Mouse (Mus musculus) neural tube, embryonic 13.5 days (tissue): Measurements from ENCODE around the gene Fgfr2. TPM values are rescaled to one million over a fixed set of nuclear protein-coding genes. Genes with fewer than 3 reads are reported as not detected.
A peak's percentile ranks its signal among the peaks of the same experiment; 100 is the strongest.

Source experiments
- ATAC-seq: fragments of 200-750 bp; cut with Nextera tagmentation; 2 replicates; pipeline ENCODE4 v1.8.0; 2017; ENCODE audit warnings: low read depth, mild to moderate bottlenecking, moderate TSS enrichment, moderate library complexity
- H3K27ac ChIP-seq: fragments of 300-500 bp; sonication (generic); replicated peaks from 2 replicates; pipeline ENCODE4 v1.5.1; 2015; ENCODE audit warnings: moderate library complexity, mild to moderate bottlenecking, inconsistent platforms
- H3K27me3 ChIP-seq: fragments of 300-500 bp; sonication (generic); 2 replicates; pipeline ENCODE4 v1.6.1; 2015; ENCODE audit warnings: mild to moderate bottlenecking, inconsistent platforms
- H3K36me3 ChIP-seq: fragments of 300-500 bp; sonication (generic); 2 replicates; pipeline ENCODE4 v1.6.1; 2015; ENCODE audit warnings: mild to moderate bottlenecking, inconsistent platforms
- H3K4me1 ChIP-seq: fragments of 300-500 bp; sonication (generic); replicated peaks from 2 replicates; pipeline ENCODE4 v1.6.1; 2015; ENCODE audit warnings: inconsistent platforms
- H3K4me2 ChIP-seq: fragments of 300-500 bp; sonication (generic); 2 replicates; pipeline ENCODE4 v1.6.1; 2015; ENCODE audit warnings: inconsistent platforms, mild to moderate bottlenecking, moderate library complexity
- H3K4me3 ChIP-seq: fragments of 300-500 bp; sonication (generic); 2 replicates; pipeline ENCODE4 v1.5.1; 2015; ENCODE audit warnings: mild to moderate bottlenecking, inconsistent platforms
- H3K9ac ChIP-seq: fragments of 300-500 bp; sonication (generic); 2 replicates; pipeline ENCODE4 v1.6.1; 2015; ENCODE audit warnings: moderate library complexity, mild to moderate bottlenecking, inconsistent platforms
- H3K9me3 ChIP-seq: fragments of 300-500 bp; sonication (generic); 2 replicates; pipeline ENCODE4 v1.6.1; 2016; ENCODE audit warnings: inconsistent platforms
- WGBS: fragments of 180-500 bp; shearing (Covaris S2); methylation state at CpG from one replicate; pipeline ENCODE4 v1.1.7; 2015; 5-methylcytosine and 5-hydroxymethylcytosine counted together
- polyA plus RNA-seq: library from polyadenylated mRNA; unstranded; fragments of >200 nt; fragmentation: Nextera tagmentation; extraction: Ambion mirVana; gene quantifications from 2 replicates; pipeline ENCODE4 v1.2.1, GENCODE M21; 2015

Gene Fgfr2
- polyA plus RNA-seq, 1 experiment from 2014 or later, result 22.9 TPM

- 21% methylated on average over 9 of the region's 9 CpGs for WGBS
- H3K27ac ChIP-seq, result peak overlapping the region; percentile 49; the same call in 1 of the 2 replicates
- H3K4me1 ChIP-seq, result peaks cover 23% of the 10 kb centered on the region
- no peak overlapping the region for H3K4me3 ChIP-seq
- 0 out of 2 replicates have a peak overlapping the region, but pooled peaks have one; percentile 18 for H3K4me2 ChIP-seq
- ATAC-seq, result peak; percentile 74
- no peaks in the 10 kb centered on the region for H3K9me3 ChIP-seq
- peak overlapping the region; percentile 34; the same call in 1 of the 2 replicates for H3K9ac ChIP-seq
- H3K36me3 ChIP-seq, result no peaks in the 10 kb centered on the region
- no peaks in the 10 kb centered on the region for H3K27me3 ChIP-seq
These were observed 467.1 kb downstream of the Fgfr2 start for GRCm38 (mm10) chr7:132656075-132656474.

DNA sequence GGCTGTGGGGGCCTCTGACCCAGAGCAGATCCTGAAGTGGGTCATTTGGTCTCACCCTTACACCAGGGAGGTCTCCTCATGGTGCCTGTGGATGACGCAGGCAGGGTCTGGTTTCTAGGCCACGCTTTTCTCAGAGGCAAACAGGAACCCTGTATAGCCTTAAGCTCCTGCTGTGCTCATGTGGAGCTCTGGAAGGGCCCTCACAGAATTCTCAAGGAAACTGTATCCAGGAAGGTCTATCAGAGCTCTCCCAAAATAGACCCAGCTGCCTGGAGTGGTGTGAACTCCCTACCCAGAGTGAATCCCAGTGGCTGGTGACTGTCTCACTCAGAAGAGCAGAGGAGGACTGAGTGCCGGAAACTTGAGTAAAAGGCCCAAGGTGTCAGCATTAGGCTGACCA is 468.7 kb downstream of the Fgfr2 start:
- Histone ChIP-seq H3K36me3 (no peaks in the 10 kb centered on the region), H3K27ac (no peak overlapping the region), H3K9me3 (no peaks in the 10 kb centered on the region), H3K4me2 (no peak overlapping the region), H3K4me1 (peaks cover 23% of the 10 kb centered on the region), H3K27me3 (no peaks in the 10 kb centered on the region), H3K4me3 (no peak overlapping the region), H3K9ac (0 out of 2 replicates have a peak overlapping the region, but pooled peaks have one; percentile 5)
- 82% methylated on average over 3 of the region's 3 CpGs for WGBS
- no peak for ATAC-seq

DNA sequence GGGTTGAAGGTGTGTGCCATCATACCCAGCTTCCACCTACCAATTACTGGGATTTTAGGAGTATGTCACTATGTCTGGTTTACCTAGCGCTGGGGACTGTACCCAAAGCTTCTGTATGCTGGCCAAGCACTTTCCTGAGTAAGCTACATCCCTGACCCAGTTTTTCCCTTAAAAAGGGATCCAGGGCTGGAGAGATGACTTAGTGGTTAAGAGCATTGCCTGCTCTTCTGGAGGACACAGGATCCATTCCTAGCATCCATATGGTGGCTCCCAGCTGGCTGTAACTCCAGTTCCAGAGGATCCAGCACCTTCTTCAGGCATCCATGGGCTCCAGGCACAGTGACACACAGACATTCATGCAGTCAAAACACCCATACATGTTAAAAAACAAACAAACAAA is 476.6 kb downstream of the Fgfr2 start:
- Histone ChIP-seq H3K4me1 (peaks cover 5% of the 10 kb centered on the region; the same call in 1 of the 2 replicates), H3K27ac (no peak overlapping the region), H3K36me3 (no peaks in the 10 kb centered on the region), H3K9ac (no peak overlapping the region), H3K9me3 (no peaks in the 10 kb centered on the region), H3K4me2 (no peak overlapping the region), H3K4me3 (no peak overlapping the region), H3K27me3 (peaks cover 4% of the 10 kb centered on the region; the same call in 1 of the 2 replicates)
- 92% methylated on average over 1 of the region's 1 CpGs for WGBS
- no peak for ATAC-seq

GRCm38 (mm10) chr7:132644605-132645279 is 478.4 kb downstream of the Fgfr2 start:
- Histone ChIP-seq H3K4me1 (peaks cover 15% of the 10 kb centered on the region), H3K4me3 (no peak overlapping the region), H3K9me3 (no peaks in the 10 kb centered on the region), H3K4me2 (no peak overlapping the region), H3K36me3 (no peaks in the 10 kb centered on the region), H3K27me3 (peaks cover 5% of the 10 kb centered on the region), H3K27ac (no peak overlapping the region), H3K9ac (no peak overlapping the region)
- WGBS, result 61% methylated on average over 11 of the region's 11 CpGs
- ATAC-seq, result no peak

DNA sequence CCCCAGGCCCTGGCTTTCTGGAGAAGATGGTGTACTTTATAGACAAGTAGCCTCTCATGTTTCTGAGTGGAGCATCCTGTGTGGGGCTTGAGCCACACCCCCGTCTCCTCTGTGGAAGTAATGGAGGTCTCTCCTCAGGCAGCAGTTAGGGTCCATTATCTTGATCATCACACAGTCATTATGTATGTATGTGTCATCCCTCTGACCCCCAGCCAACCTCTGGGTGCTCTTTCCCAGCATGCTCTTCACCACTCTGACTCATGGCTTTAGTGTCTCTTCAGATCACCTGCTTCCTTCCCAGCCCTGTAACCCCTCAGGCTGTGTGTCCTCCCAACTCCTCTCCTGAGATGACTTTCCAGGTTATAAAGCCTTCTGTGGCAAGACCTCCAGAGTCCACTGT is 481.5 kb downstream of the Fgfr2 start:
- no peak for ATAC-seq
- H3K27me3 ChIP-seq, result peaks cover 7% of the 10 kb centered on the region
- H3K4me2 ChIP-seq, result no peak overlapping the region
- no peak overlapping the region for H3K9ac ChIP-seq
- H3K4me1 ChIP-seq, result peaks cover 31% of the 10 kb centered on the region
- no peak overlapping the region for H3K27ac ChIP-seq
- H3K4me3 ChIP-seq, result no peak overlapping the region
- H3K36me3 ChIP-seq, result no peaks in the 10 kb centered on the region
- H3K9me3 ChIP-seq, result no peaks in the 10 kb centered on the region
- 60% methylated on average over 1 of the region's 1 CpGs for WGBS

- no peak overlapping the region for H3K27ac ChIP-seq
- H3K36me3 ChIP-seq, result no peaks in the 10 kb centered on the region
- no peak overlapping the region for H3K4me3 ChIP-seq
- no peaks in the 10 kb centered on the region for H3K9me3 ChIP-seq
- 19% methylated on average over 9 of the region's 9 CpGs for WGBS
- peaks cover 31% of the 10 kb centered on the region for H3K4me1 ChIP-seq
- no peak overlapping the region for H3K4me2 ChIP-seq
- ATAC-seq, result 0 out of 2 replicates have a peak, but pooled peaks have one; percentile 16
- no peak overlapping the region for H3K9ac ChIP-seq
- peaks cover 7% of the 10 kb centered on the region for H3K27me3 ChIP-seq
These were observed 482.2 kb downstream of the Fgfr2 start for GRCm38 (mm10) chr7:132640946-132641345.

DNA sequence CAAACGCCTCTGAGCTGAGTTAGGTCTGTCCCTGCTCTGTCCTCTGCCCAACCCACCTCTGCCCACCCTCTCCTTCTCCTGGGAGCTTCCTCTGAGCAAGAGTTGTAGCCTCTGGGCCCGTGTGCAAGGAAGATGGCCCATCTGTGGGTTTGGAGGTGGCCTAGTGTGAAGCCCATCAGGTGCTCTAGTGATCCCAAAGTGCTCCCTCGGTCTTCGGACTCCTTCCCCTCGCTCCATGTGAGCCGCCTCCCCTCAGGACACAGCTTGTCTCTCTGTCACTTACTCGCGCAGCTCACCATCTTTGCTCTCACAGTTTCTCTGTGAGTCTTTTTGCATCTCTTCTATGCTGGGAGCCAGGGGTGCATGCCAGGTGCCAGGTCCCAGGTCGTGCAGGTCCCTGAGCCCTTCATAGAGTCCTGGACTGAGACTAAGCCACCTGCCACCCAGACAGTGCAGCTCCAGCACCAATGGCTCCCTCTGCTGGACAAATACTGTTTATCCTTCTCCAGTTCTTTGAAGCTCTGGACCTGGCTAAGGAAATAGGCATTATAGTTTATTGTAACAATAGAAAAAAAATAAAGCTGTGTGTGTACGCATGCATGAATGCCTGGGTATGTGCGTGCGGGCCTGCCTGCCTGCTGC is 484.6 kb downstream of the Fgfr2 start:
- 60% methylated on average over 12 of the region's 12 CpGs for WGBS

GRCm38 (mm10) chr7:132637292-132637691 is 485.9 kb downstream of the Fgfr2 start:
- Histone ChIP-seq H3K4me2 (no peak overlapping the region), H3K4me3 (no peak overlapping the region), H3K27ac (no peak overlapping the region), H3K9ac (0 out of 2 replicates have a peak overlapping the region, but pooled peaks have one; percentile 6), H3K27me3 (peaks cover 8% of the 10 kb centered on the region), H3K4me1 (peaks cover 31% of the 10 kb centered on the region), H3K9me3 (no peaks in the 10 kb centered on the region), H3K36me3 (no peaks in the 10 kb centered on the region)
- no peak for ATAC-seq
- 6% methylated on average over 12 of the region's 12 CpGs for WGBS

More for the DNA sequence above, 484.6 kb downstream of the Fgfr2 start:
- ATAC-seq, result 0 out of 2 replicates have a peak, but pooled peaks have one; percentile 66
- Histone ChIP-seq H3K9ac (no peak overlapping the region), H3K27me3 (peaks cover 8% of the 10 kb centered on the region), H3K36me3 (no peaks in the 10 kb centered on the region), H3K9me3 (no peaks in the 10 kb centered on the region), H3K4me2 (no peak overlapping the region), H3K4me1 (peaks cover 31% of the 10 kb centered on the region), H3K27ac (no peak overlapping the region), H3K4me3 (no peak overlapping the region)

DNA sequence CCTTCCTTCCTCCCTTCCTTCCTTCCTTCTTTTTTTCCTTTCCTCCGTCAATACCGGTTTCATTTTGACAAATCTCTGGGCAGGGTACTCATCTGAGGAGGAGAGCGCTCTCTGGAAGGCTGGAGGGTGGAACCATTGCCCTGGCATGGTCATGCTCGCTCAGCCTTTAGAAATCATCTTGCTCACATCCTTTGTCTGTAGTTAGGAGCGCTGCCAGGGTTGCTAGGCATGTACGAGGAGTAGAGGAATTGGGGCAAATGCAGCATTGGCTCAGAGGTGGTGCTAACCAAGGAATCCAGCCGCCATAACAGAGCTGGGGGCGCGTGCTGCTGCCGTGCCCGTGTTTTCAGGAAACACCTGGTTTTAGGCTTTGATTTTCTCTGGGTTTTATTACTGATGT is 491.8 kb downstream of the Fgfr2 start:
- Histone ChIP-seq H3K4me1 (no peaks in the 10 kb centered on the region), H3K4me3 (no peak overlapping the region), H3K36me3 (no peaks in the 10 kb centered on the region), H3K9ac (no peak overlapping the region), H3K9me3 (no peaks in the 10 kb centered on the region), H3K4me2 (no peak overlapping the region), H3K27ac (no peak overlapping the region), H3K27me3 (peaks cover 5% of the 10 kb centered on the region)
- 77% methylated on average over 11 of the region's 11 CpGs for WGBS
- ATAC-seq, result no peak

DNA sequence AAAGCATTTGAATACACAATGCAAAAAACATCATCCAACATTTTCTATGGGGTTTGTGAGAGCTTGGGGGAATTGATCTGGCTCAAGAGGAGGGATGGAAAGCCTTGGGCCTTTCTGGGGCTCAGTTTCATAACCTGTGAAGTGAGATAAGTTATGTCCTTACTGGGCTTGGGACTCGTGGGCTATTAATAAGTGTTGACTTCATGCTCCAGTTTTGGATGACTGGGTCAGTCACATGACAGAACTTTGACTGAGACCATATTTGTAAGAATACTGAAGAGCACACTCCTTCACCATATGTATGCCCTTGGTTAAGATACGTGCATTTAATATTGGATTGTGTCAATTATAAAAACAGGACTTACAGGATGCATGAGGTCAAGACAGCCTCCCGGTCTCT is 495.7 kb downstream of the Fgfr2 start:
- Histone ChIP-seq H3K36me3 (no peaks in the 10 kb centered on the region), H3K4me1 (no peaks in the 10 kb centered on the region; the same call in 1 of the 2 replicates), H3K27me3 (no peaks in the 10 kb centered on the region), H3K9me3 (no peaks in the 10 kb centered on the region), H3K4me2 (no peak overlapping the region), H3K4me3 (no peak overlapping the region), H3K9ac (no peak overlapping the region), H3K27ac (no peak overlapping the region)
- 83% methylated on average over 3 of the region's 3 CpGs for WGBS
- no peak for ATAC-seq

- Histone ChIP-seq H3K9ac (no peak overlapping the region), H3K4me2 (no peak overlapping the region), H3K4me1 (no peaks in the 10 kb centered on the region; the same call in 1 of the 2 replicates), H3K36me3 (no peaks in the 10 kb centered on the region), H3K27me3 (no peaks in the 10 kb centered on the region), H3K9me3 (no peaks in the 10 kb centered on the region), H3K4me3 (no peak overlapping the region), H3K27ac (no peak overlapping the region)
- 22% methylated on average over 4 of the region's 4 CpGs for WGBS
- no peak for ATAC-seq
These were observed 497.0 kb downstream of the Fgfr2 start for GRCm38 (mm10) chr7:132626174-132626573.

DNA sequence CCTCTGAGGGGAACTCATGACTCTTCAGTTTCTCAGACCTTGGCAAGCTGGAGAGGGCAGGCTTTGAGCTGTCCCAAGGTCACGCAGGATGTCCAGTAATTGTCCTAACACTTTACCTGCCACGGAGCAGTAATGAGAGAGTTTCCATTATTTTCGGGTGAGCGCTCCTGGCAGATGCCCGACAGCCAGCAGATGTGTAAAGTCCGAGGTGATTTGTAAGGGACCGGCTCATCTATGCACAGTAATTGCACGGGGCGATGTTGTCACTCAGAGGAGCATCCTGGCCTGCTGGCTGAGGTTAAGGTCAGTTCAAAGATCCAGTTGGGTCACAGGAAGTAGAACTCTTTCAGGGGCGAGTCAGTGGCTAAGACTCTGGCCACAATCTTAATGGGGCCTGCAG is 499.0 kb downstream of the Fgfr2 start:
- no peaks in the 10 kb centered on the region for H3K36me3 ChIP-seq
- no peak overlapping the region for H3K4me2 ChIP-seq
- H3K9ac ChIP-seq, result no peak overlapping the region
- no peaks in the 10 kb centered on the region for H3K9me3 ChIP-seq
- H3K4me3 ChIP-seq, result no peak overlapping the region
- H3K27ac ChIP-seq, result no peak overlapping the region
- H3K27me3 ChIP-seq, result no peaks in the 10 kb centered on the region
- no peak for ATAC-seq
- no peaks in the 10 kb centered on the region; the same call in 1 of the 2 replicates for H3K4me1 ChIP-seq
- WGBS, result 75% methylated on average over 10 of the region's 10 CpGs
